Mouse (Mus musculus): Measurements from ENCODE around the gene Afap1l2.

- TF ChIP-seq CTCF (conservative IDR thresholded peaks at IDR 0.05; ENCODE audit: low read length) = no peak
- TF ChIP-seq POU5F1 (IDR thresholded peaks at IDR 0.05; ENCODE audit: borderline replicate concordance, low read length) = no peak
Measured at GRCm38 (mm10) chr19:56971347-56971746, 36.7 kb downstream of the Afap1l2 start.
